In genomic region chr16:45786639-45787038, GRCm38 (mm10) we compare ENCODE assay signal across 9 mouse cellular contexts. TPM values are rescaled to one million over a fixed set of nuclear protein-coding genes. Genes with fewer than 3 reads are reported as not detected.
DNase-seq lines count a peak whose midpoint lies in the region; ATAC-seq and TF ChIP-seq lines count a peak whose summit lies in the region.
"Had no signal": no experiment of that assay in that cellular context is flagged by ENCODE, and none has a peak within 500 bp of the region (broad histone marks: within the 10 kb centered on the region; RNA-seq: fewer than 3 reads in every experiment).

No protein-coding gene starts in this region.

- no peaks in the 10 kb centered on the region for H3K27me3 ChIP-seq in Patski
- H3K27me3 ChIP-seq: embryonic facial prominence, embryonic 13.5 days had no signal

- no peak for DNase-seq in left cerebral cortex, adult 2 months (ENCODE audit: extremely low spot score in 1 of 2, low spot score in 2 of 2)
- no peak for DNase-seq in left cerebral cortex, adult 9 months (ENCODE audit: low spot score in 2 of 2)
- DNase-seq in Patski (ENCODE audit: low read depth, low spot score), result no peak
- DNase-seq in cerebellum, postnatal 10 days, result peak; percentile 21 to 40
- DNase-seq in left cerebral cortex, postnatal 25 days (ENCODE audit: low spot score in 2 of 2), result no peak
- DNase-seq in Muller cell, postnatal 12 days (ENCODE audit: inconsistent ontology term), result no peak
- no peak for DNase-seq in gastrocnemius, adult 8-10 months (ENCODE audit: low spot score in 2 of 2)

- peak; percentile 45 for TF ChIP-seq CTCF in left cerebral cortex, adult 2 months (IDR thresholded peaks at IDR 0.05)
- TF ChIP-seq CTCF in Patski (IDR thresholded peaks at IDR 0.05), result peak; percentile 48

- no peak for ATAC-seq in Patski
- ATAC-seq in neutrophil, adult 5-6 weeks (ENCODE audit: extremely low read depth, insufficient number of reproducible peaks, low FRiP score, poor library complexity, severe bottlenecking), result peak; percentile 84

- POLR2A ChIA-PET in Patski (lab: Charles Lee), result no interaction called here

- H3K4me3 ChIP-seq in left cerebral cortex, adult 2 months, result no peak overlapping the region
- H3K4me3 ChIP-seq: embryonic facial prominence, embryonic 13.5 days had no signal

- intact Hi-C loops in left cerebral cortex, adult 2 months (cut with DNase I), result no loop called here
- intact Hi-C loops in left cerebral cortex, postnatal 25 days (cut with DNase I), result no loop called here

- CTCF ChIA-PET in Patski (lab: Charles Lee), result interaction anchor here (1.9 kb wide), 1 partner anchor 180 kb away, joined by 6 read pairs; no protein-coding TSS in a partner anchor

- no peak overlapping the region for H3K27ac ChIP-seq in left cerebral cortex, adult 2 months
- H3K27ac ChIP-seq: embryonic facial prominence, embryonic 13.5 days had no signal

- in situ Hi-C loops in Patski (cut with MboI; ENCODE audit: low pct_unique_long_range_greater_than_20kb), result no loop called here

RNA-seq across cellular contexts. Expression of gene Abhd10, which starts 43.9 kb away (rescaled TPM):
- 10 to 100 TPM; 21.6 to 23.7 TPM for total RNA-seq in left cerebral cortex, adult 2 months (2021)
- 17.3 TPM for polyA plus RNA-seq in Patski (2021)
- total RNA-seq in neutrophil, adult 5-6 weeks (2017), result 21.4 and 21.6 TPM in 2 replicates
- total RNA-seq in left cerebral cortex, postnatal 25 days (2021), result 10 to 100 TPM; 23.0 to 25.4 TPM
- total RNA-seq in gastrocnemius, adult 8-10 months (2022), result 10 to 100 TPM; 11.1 to 14.1 (median 13.0) TPM

Comparison
In these comparisons a context has a peak if more than half of its experiments do, and no peak if none do; other contexts are left out.
1. DNase-seq: peak in cerebellum, postnatal 10 days (2 of 2); none in left cerebral cortex, adult 2 months (0 of 2), left cerebral cortex, adult 9 months (0 of 2), Patski (single experiment), left cerebral cortex, postnatal 25 days (0 of 2), Muller cell, postnatal 12 days (single experiment) and gastrocnemius, adult 8-10 months (0 of 2).